Mouse (Mus musculus) thymus, adult 2 months (tissue): ENCODE data around the gene Spon1.

Source experiments
- CTCF ChIP-seq: fragments of 200-500 bp; IDR thresholded peaks from 2 replicates; pipeline ENCODE4 v1.5.1; 2012; ENCODE audit warnings: mild to moderate bottlenecking, control low read depth, low read length, moderate library complexity, borderline replicate concordance; ENCODE audit not compliant: control insufficient read depth, poor library complexity, insufficient read depth; ENCODE audit errors: extremely low read depth
- POLR2A ChIP-seq: fragments of 200-500 bp; IDR thresholded peaks from 2 replicates; pipeline ENCODE4 v1.6.1; 2012; ENCODE audit warnings: mild to moderate bottlenecking, low read length, control low read depth, moderate library complexity; ENCODE audit not compliant: control insufficient read depth, poor library complexity, insufficient read depth; ENCODE audit errors: extremely low read depth

DNA sequence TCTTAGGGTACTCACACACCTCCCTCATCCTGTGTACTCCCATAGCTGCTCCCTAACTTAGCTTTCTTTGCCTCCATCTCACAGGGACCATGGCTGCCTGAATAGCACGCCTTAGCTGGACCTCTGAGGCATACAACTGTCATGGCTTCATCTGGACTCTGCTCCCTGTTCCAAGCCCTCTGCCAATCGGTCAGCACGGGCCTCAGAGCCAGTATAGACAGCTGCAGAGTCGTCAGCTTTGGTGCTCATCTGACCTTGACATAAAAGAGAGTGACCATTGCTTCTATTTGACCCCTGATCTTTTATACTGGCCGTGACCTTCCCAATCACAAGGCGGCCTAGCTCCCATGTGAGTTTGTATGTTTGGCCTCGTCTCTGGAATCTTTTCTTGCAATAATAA lies 308.3 kb downstream of the Spon1 start:
- TF ChIP-seq CTCF (no peak), POLR2A (no peak)
